Mouse (Mus musculus) induced T-regulatory cell, adult 2 months (primary cell): ENCODE data around the gene Ttll12.
A peak's percentile ranks its signal among the peaks of the same experiment; 100 is the strongest.

Source experiments
- DNase-seq: peaks from one replicate; pipeline ENCODE4 v3.0.0-alpha.2; 2012; ENCODE audit warnings: low read depth

Gene Ttll12

GRCm38 (mm10) chr15:83594513-83595363 lies at the start of gene Ttll12:
Gene Ttll12 (minus strand): TSS chr15:83595157.
- peak; percentile 92 for DNase-seq

GRCm38 (mm10) chr15:83642518-83642917 lies 47.6 kb upstream of the Ttll12 start:
- no peak for DNase-seq

GRCm38 (mm10) chr15:83640208-83640607 lies 45.3 kb upstream of the Ttll12 start:
- no peak for DNase-seq

GRCm38 (mm10) chr15:83639160-83639559 lies 44.2 kb upstream of the Ttll12 start:
- DNase-seq: no peak

- no peak for DNase-seq
These were observed 43.4 kb upstream of the Ttll12 start for GRCm38 (mm10) chr15:83638196-83638899.

- no peak for DNase-seq
These were observed 41.8 kb upstream of the Ttll12 start for GRCm38 (mm10) chr15:83636759-83637158.

- no peak for DNase-seq
These were observed 40.3 kb upstream of the Ttll12 start for GRCm38 (mm10) chr15:83635251-83635650.

- DNase-seq: peak; percentile 6
These were observed 39.1 kb upstream of the Ttll12 start for GRCm38 (mm10) chr15:83634076-83634475.

- DNase-seq: no peak
These were observed 36.1 kb upstream of the Ttll12 start for GRCm38 (mm10) chr15:83631071-83631470.

- no peak for DNase-seq
These were observed 34.8 kb upstream of the Ttll12 start for GRCm38 (mm10) chr15:83629716-83630115.

GRCm38 (mm10) chr15:83626142-83626645 lies 31.2 kb upstream of the Ttll12 start:
- no peak for DNase-seq

GRCm38 (mm10) chr15:83615245-83615644 lies 20.3 kb upstream of the Ttll12 start:
- DNase-seq: no peak

GRCm38 (mm10) chr15:83607115-83607802 lies 12.3 kb upstream of the Ttll12 start:
- peak; percentile 87 for DNase-seq

- DNase-seq: no peak
These were observed 11.7 kb upstream of the Ttll12 start for GRCm38 (mm10) chr15:83606700-83607099.

- DNase-seq: no peak
These were observed 11.3 kb upstream of the Ttll12 start for GRCm38 (mm10) chr15:83606216-83606615.

GRCm38 (mm10) chr15:83603426-83603825 lies 8.5 kb upstream of the Ttll12 start:
- peak; percentile 19 for DNase-seq

- DNase-seq: no peak
These were observed 8.1 kb upstream of the Ttll12 start for GRCm38 (mm10) chr15:83603046-83603396.

GRCm38 (mm10) chr15:83602372-83603045 lies 7.6 kb upstream of the Ttll12 start:
- peak; percentile 84 for DNase-seq

GRCm38 (mm10) chr15:83601185-83601584 lies 6.2 kb upstream of the Ttll12 start:
- DNase-seq: peak; percentile 50

- DNase-seq: no peak
These were observed 1.9 kb upstream of the Ttll12 start for GRCm38 (mm10) chr15:83596833-83597232.

- DNase-seq: no peak
These were observed 381 bp upstream of the Ttll12 start for GRCm38 (mm10) chr15:83595364-83595711.
